Mouse (Mus musculus) neural tube, embryonic 14.5 days (tissue): ENCODE measurements at regions not wholly inside any gene's neighbourhood (a gene's known extent, or its start where the extent isn't known, plus 50 kb on each side); places are given as distances from the start of the nearest gene placed in this dataset.

Experiments
- ATAC-seq: fragments of 200-750 bp; cut with Nextera tagmentation; 2 replicates; pipeline ENCODE4 v1.8.0; 2017; ENCODE audit warnings: low read depth, mild to moderate bottlenecking, moderate TSS enrichment, moderate library complexity
- H3K27ac ChIP-seq: fragments of 300-500 bp; sonication (generic); 2 replicates; pipeline ENCODE4 v1.5.1; 2014; ENCODE audit warnings: low read depth, mild to moderate bottlenecking, control low read depth, low read length, moderate library complexity, mixed read lengths
- H3K27me3 ChIP-seq: fragments of 300-500 bp; sonication (generic); 2 replicates; pipeline ENCODE4 v1.6.1; 2014; ENCODE audit warnings: low read length; ENCODE audit not compliant: control insufficient read depth, insufficient read depth
- H3K36me3 ChIP-seq: fragments of 300-500 bp; sonication (generic); 2 replicates; pipeline ENCODE4 v1.6.1; 2014; ENCODE audit warnings: low read length, mixed read lengths; ENCODE audit not compliant: control insufficient read depth, insufficient read depth
- H3K4me1 ChIP-seq: fragments of 300-500 bp; sonication (generic); 2 replicates; pipeline ENCODE4 v1.6.1; 2014; ENCODE audit warnings: low read length; ENCODE audit not compliant: control insufficient read depth, insufficient read depth
- H3K4me2 ChIP-seq: fragments of 300-500 bp; sonication (generic); 2 replicates; pipeline ENCODE4 v1.6.1; 2014; ENCODE audit warnings: mild to moderate bottlenecking, low read depth, low read length, control low read depth
- H3K4me3 ChIP-seq: fragments of 300-500 bp; sonication (generic); 2 replicates; pipeline ENCODE4 v1.5.1; 2014; ENCODE audit warnings: low read depth, low read length, control low read depth, mixed read lengths
- H3K9ac ChIP-seq: fragments of 300-500 bp; sonication (generic); replicated peaks from 2 replicates; pipeline ENCODE4 v1.6.1; 2014; ENCODE audit warnings: low read depth, mild to moderate bottlenecking, control low read depth, low read length, mixed read lengths
- H3K9me3 ChIP-seq: fragments of 300-500 bp; sonication (generic); 2 replicates; pipeline ENCODE4 v1.6.1; 2016; ENCODE audit warnings: low read length; ENCODE audit not compliant: control insufficient read depth
- WGBS: fragments of 180-500 bp; shearing (Covaris S2); extraction: QIAGEN DNeasy Blood & Tissue Kit; methylation state at CpG from one replicate; pipeline ENCODE4 v1.1.7; 2014; 5-methylcytosine and 5-hydroxymethylcytosine counted together

DNA sequence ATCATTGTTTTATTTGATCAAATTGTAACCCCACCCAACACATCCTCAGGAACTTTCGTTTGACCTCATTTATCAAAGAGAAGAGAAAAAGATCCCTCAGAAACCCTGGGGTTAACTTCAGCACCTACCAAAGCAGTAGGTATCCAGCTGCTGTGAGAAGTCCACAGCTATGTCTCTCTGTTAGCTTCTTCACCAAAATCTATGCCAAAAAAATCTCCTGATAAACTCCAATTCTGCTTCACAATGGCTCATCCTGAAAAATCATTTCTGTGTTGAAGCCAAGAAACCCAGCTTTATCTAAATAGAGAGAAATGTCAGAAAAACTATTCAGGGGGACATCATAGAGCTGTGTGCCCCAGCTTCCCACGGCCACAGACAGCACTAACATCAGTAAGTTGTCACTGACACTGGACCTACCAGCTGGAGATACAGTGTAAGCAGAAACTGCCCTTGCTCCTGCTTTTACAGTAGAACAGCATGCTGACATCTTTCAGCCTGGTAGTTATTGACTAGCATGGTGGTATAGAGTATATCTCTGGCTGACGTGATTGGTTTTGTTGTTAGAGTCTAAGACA, 146.4 kb downstream of the Rchy1 start:
- H3K4me1 ChIP-seq: no peaks in the 10 kb centered on the region
- H3K4me3 ChIP-seq: no peak overlapping the region
- H3K4me2 ChIP-seq: no peak overlapping the region
- H3K36me3 ChIP-seq: no peaks in the 10 kb centered on the region
- no peak overlapping the region for H3K27ac ChIP-seq
- no peaks in the 10 kb centered on the region for H3K9me3 ChIP-seq
- H3K27me3 ChIP-seq: no peaks in the 10 kb centered on the region
- H3K9ac ChIP-seq: no peak overlapping the region
- ATAC-seq: no peak
- 86% methylated on average over 3 of the region's 3 CpGs for WGBS

DNA sequence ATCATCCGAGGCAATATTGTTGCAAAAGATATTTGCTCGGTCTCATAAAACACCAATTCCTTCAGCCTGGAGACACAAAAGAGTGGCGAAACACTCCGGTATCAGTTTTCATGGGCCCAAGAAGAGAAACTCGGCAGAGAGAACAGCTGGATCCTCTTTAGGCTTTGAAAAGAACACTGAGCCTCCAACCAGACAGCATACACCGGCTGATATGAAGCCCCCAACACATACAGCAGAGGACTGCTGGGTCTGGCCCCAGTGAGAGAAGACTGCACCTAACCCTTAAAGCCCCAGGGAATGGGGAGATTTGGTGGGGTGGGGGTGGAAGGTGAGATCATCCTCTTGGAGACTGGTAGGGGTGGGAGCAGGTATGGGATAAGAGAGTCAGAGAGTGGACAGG, 147.9 kb downstream of the Rchy1 start:
- no peaks in the 10 kb centered on the region for H3K36me3 ChIP-seq
- 68% methylated on average over 6 of the region's 6 CpGs for WGBS
- no peak overlapping the region for H3K27ac ChIP-seq
- H3K4me3 ChIP-seq: no peak overlapping the region
- no peaks in the 10 kb centered on the region for H3K27me3 ChIP-seq
- no peaks in the 10 kb centered on the region for H3K9me3 ChIP-seq
- ATAC-seq: no peak
- no peak overlapping the region for H3K9ac ChIP-seq
- no peaks in the 10 kb centered on the region for H3K4me1 ChIP-seq
- H3K4me2 ChIP-seq: no peak overlapping the region

DNA sequence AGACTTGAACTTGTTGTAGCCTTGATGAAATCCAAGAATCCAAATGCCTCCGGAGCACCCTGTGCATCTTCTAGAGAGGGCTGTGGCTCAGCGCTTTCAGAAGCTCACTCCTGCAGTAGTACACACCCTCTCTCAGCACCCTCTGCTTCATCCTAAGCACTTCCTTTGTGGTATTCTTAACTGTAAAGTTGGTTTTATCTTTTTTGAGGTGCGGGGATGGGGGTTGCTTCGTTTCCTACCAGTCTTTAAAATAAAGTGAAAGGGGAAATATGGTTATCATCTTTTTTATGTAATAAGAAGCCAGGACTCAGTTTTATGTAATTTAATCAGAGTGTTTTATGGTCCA, 148.5 kb downstream of the Rchy1 start:
- ATAC-seq: no peak
- Histone ChIP-seq H3K27ac (no peak overlapping the region), H3K4me2 (no peak overlapping the region), H3K36me3 (no peaks in the 10 kb centered on the region), H3K4me1 (no peaks in the 10 kb centered on the region), H3K9me3 (no peaks in the 10 kb centered on the region), H3K9ac (no peak overlapping the region), H3K27me3 (no peaks in the 10 kb centered on the region), H3K4me3 (no peak overlapping the region)
- 72% methylated on average over 4 of the region's 4 CpGs for WGBS

DNA sequence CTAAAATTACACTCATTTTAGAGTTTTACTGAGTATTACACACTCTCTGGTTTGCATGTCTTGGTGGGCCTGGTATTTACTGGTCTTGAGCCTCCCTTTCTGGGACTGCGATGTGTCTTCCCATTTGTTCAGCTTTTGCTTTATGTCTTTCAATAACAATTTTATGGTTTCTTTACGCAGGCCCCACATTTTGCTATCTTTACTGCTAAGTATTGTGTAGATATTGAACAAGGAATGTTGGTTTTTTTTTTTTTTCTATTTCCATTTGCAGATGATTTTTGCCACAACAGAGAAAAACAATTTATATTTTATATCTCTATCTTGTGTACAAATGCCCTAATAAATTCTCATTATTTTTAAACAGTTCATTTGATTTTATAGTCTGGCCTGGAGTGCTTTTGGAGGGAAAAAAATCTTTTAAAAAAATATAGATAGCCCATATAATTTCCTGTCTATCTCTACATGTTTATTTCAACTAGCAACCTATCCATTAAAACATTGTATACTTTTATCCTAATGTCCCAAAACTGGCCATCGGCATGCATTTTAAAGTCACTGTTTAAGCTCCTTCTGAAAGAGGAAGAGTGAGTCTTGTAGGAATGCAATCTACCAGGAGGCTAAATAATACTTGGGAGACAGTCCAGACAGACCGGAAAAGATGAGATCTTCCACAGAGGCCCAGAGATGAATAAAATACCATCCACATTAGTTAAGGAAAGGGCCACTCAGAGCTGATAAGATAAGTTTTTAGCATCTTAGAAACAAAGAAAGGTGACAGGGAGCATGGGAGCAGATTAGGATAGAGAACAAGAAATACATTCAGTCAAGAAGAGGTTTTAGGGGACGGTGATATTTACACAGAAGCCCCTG, 149.1 kb downstream of the Rchy1 start:
- Histone ChIP-seq H3K36me3 (no peaks in the 10 kb centered on the region), H3K9me3 (no peaks in the 10 kb centered on the region), H3K27me3 (no peaks in the 10 kb centered on the region), H3K4me3 (no peak overlapping the region), H3K27ac (no peak overlapping the region), H3K4me1 (no peaks in the 10 kb centered on the region), H3K9ac (no peak overlapping the region), H3K4me2 (no peak overlapping the region)
- no peak for ATAC-seq
- 75% methylated on average over 5 of the region's 5 CpGs for WGBS

DNA sequence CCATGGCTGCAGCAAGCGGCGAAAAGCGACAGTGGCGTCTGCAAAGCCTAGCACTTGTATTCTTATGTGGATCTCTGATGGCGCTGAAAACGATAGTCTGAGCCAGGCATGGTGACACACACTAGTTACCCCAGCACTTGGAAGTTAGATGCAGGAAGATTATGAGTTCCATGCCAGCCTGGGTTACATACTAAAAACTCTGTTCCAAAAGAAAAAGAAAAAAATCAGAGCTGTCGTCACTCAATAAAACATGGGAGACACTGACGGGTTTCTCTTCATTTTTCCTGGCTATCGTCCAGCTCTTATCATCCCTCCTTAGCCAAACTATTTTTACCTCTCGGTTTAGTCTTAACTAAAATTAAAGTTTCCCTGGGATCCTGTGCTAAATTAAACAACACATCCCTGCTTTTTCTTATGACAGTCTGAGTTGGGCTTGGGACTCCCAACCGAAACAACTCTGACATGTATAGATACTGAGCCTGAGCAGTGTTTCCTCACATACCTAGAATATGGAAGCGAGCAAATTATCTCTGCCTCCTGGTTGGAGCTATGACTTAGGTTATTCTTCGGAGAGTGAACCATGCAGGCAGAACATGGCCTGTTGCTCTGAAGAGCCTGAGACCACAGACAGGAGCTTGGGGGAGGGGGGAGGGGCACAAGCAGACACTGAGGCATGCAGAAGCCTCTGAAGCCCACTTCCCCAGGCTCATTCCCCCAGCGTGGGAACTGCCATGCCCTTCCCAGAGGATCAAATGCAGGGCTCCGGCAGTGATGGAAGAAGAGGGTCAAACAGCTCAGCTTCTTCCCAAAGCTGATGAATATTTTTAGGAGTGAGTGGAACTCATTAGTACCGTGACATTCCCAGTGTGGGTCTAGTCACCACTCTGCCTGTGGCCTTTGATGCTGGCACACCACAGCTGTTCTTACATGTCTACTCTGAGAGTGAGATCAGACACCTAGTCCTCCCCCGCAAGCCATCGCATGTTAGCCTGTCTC, 155.5 kb downstream of the Rchy1 start:
- Histone ChIP-seq H3K27ac (no peak overlapping the region), H3K27me3 (no peaks in the 10 kb centered on the region), H3K36me3 (no peaks in the 10 kb centered on the region), H3K4me1 (no peaks in the 10 kb centered on the region), H3K4me3 (no peak overlapping the region), H3K9ac (no peak overlapping the region), H3K4me2 (no peak overlapping the region), H3K9me3 (no peaks in the 10 kb centered on the region)
- no peak; the same call in 1 of the 2 replicates for ATAC-seq
- WGBS: 85% methylated on average over 18 of the region's 18 CpGs

DNA sequence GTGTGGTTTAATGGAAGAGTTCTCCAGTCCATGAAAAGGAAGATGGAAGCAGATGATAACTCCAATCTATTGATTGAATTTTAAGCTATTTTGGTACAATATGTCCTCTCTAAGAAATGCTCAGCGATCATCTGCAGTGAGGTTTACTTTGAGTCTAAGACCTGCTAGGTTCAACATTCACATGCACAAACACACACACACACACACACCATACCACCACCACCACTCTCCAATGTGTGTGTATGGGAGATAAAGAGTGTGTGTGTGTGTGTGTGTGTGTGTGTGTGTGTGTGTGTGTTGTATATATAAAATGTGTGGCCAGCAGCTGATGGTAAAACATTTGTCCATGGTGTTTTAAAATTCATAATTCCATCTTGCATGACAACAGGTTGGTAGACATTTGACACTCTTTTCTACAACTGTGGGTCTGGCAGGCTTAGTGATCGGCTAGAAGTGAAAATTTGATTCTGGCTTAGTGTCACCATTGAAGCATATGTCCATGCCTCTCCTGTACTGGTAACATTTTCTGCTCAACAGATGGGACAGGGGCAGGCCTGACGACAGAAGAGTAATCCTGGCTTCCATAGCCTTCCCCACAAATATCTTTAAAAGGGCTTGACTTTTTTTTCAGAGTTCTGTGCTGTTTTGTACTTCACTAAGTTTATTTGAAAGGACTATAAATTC, 161.4 kb downstream of the Rchy1 start:
- no peak for ATAC-seq
- Histone ChIP-seq H3K4me2 (no peak overlapping the region), H3K9ac (no peak overlapping the region), H3K27ac (no peak overlapping the region), H3K4me1 (no peaks in the 10 kb centered on the region), H3K4me3 (no peak overlapping the region), H3K36me3 (no peaks in the 10 kb centered on the region), H3K9me3 (no peaks in the 10 kb centered on the region), H3K27me3 (no peaks in the 10 kb centered on the region)
- WGBS: 89% methylated on average over 3 of the region's 3 CpGs

DNA sequence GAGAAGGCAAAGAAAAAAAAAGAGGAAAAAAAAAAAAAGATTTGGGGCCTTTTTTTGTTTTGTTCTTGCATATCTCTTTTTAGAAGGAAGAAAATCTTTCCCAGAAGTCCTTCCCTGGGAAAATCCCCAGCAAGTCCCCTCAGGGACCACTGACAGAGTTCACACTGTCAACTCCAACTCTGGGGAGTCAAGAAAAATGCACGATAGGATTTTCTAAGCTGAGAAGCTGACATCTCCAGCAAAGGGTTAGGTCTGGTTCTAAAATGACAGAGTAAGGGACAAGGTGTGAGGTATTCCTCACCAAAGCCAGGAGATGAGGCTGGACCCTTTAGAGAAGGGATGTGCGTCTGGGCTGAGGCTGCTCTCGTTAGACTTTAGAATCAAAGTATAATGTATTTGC, 165.5 kb downstream of the Rchy1 start:
- Histone ChIP-seq H3K9ac (no peak overlapping the region), H3K36me3 (no peaks in the 10 kb centered on the region), H3K4me3 (no peak overlapping the region), H3K4me1 (no peaks in the 10 kb centered on the region), H3K27ac (no peak overlapping the region), H3K27me3 (no peaks in the 10 kb centered on the region), H3K4me2 (no peak overlapping the region), H3K9me3 (no peaks in the 10 kb centered on the region)
- no peak for ATAC-seq
- 90% methylated on average over 3 of the region's 3 CpGs for WGBS

DNA sequence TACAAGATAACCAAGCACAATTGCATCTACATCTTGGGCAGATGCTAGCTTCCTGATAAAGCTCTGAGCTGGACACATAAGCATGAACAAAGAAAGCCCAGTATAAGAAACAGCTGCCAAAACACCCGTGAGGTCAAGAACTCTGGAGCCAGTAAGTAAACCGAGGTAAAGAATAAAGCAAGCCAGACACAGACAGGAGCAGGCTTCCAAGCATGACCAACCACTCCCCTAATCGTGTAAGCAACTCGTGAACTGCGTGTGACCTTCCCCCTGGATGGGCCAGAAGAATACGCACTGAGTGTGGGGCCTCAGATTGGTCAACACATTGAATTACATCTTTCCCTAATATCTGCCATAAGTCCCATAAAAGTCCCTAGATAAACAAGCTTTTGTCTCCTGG, 170.1 kb downstream of the Rchy1 start:
- Histone ChIP-seq H3K27me3 (no peaks in the 10 kb centered on the region), H3K9me3 (no peaks in the 10 kb centered on the region), H3K4me3 (no peak overlapping the region), H3K27ac (no peak overlapping the region), H3K36me3 (no peaks in the 10 kb centered on the region), H3K4me1 (no peaks in the 10 kb centered on the region), H3K4me2 (no peak overlapping the region), H3K9ac (no peak overlapping the region)
- ATAC-seq: no peak
- 73% methylated on average over 6 of the region's 6 CpGs for WGBS
